Mouse (Mus musculus): ENCODE results near the gene Btbd6. TPM values are rescaled to one million over a fixed set of nuclear protein-coding genes. Genes with fewer than 3 reads are reported as not detected.

Btbd6 gene
- polyA plus RNA-seq, 1 experiment from 2014 or later: 27.9 TPM

GRCm38 (mm10) chr12:113000294-113001132, 24.2 kb downstream of the Btbd6 start, which contains the start of gene Brf1:
Gene Brf1 (minus strand): TSS chr12:113000704.
- H3K27me3 ChIP-seq (ENCODE audit: low read depth, poor library complexity, severe bottlenecking): no peaks in the 10 kb centered on the region
- H3K4me1 ChIP-seq: peaks cover 32% of the 10 kb centered on the region
- H3K9me3 ChIP-seq (replicated peaks): no peaks in the 10 kb centered on the region
- peak within 1 kb of the TSS; percentile 78 for H3K4me3 ChIP-seq
- peaks cover 25% of the 10 kb centered on the region for H3K36me3 ChIP-seq
- peak within 1 kb of the TSS; percentile 95 for H3K27ac ChIP-seq
- DNase-seq (ENCODE audit: low spot score): peak; percentile 93
- WGBS: under 1% methylated on average over 94 of the region's 96 CpGs

GRCm38 (mm10) chr12:113001133-113001474, 24.8 kb downstream of the Btbd6 start:
- H3K9me3 ChIP-seq (replicated peaks): no peaks in the 10 kb centered on the region
- WGBS: 5% methylated on average over 5 of the region's 5 CpGs
- no peaks in the 10 kb centered on the region for H3K27me3 ChIP-seq (ENCODE audit: low read depth, poor library complexity, severe bottlenecking)
- H3K27ac ChIP-seq: peak overlapping the region; percentile 95
- H3K4me3 ChIP-seq: peak overlapping the region; percentile 78
- peaks cover 32% of the 10 kb centered on the region for H3K4me1 ChIP-seq
- DNase-seq (ENCODE audit: low spot score): no peak
- peaks cover 19% of the 10 kb centered on the region for H3K36me3 ChIP-seq

DNA sequence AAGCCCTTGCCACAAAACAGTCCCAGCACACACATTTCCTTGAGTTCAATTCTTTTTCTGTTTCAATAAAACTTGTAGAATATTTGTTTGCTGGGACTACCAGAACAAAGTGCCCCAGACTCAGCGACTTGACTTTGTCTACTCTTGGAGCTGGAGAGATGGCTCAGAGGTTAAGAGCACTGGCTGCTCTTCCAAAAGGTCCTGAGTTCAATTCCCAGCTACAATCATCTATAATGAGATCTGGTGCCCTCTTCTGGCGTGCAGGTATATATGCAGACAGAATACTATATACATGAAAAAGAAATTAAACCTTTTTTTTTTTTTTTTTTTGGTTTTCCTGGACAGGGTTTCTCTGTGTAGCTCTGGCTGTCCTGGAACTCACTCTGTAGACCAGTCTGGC, 26.4 kb downstream of the Btbd6 start:
- DNase-seq (ENCODE audit: low spot score): no peak
- no peak overlapping the region for H3K4me3 ChIP-seq
- H3K27ac ChIP-seq: no peak overlapping the region
- no peaks in the 10 kb centered on the region for H3K9me3 ChIP-seq (replicated peaks)
- no peaks in the 10 kb centered on the region for H3K27me3 ChIP-seq (ENCODE audit: low read depth, poor library complexity, severe bottlenecking)
- H3K4me1 ChIP-seq: peaks cover 28% of the 10 kb centered on the region
- 37% methylated on average over 2 of the region's 2 CpGs for WGBS
- H3K36me3 ChIP-seq: peaks cover 5% of the 10 kb centered on the region; the same call in 1 of the 2 replicates

GRCm38 (mm10) chr12:113004011-113004410, 27.7 kb downstream of the Btbd6 start:
- no peak for DNase-seq (ENCODE audit: low spot score)
- 86% methylated on average over 8 of the region's 8 CpGs for WGBS

DNA sequence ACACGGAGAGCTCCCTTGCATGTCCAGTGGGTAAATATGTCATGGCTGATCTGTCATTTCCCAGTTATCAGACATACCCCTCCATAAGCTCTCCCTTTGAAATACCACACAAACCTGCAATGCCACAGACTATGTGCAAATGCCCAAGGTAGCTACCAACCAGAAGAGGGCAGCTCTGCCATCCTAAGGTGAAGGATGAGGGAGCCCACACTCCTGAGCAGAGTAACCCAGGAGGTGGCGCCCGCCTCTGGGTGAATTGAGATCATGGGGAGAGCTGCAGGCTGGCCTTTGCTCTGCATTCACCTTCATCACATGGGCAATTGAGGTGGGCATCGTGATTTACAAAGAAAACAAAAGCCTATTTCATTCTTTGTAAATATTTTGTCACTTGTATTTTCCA, 28.7 kb downstream of the Btbd6 start:
- WGBS: 30% methylated on average over 4 of the region's 4 CpGs
- Histone ChIP-seq H3K9me3 (replicated peaks) (no peaks in the 10 kb centered on the region), H3K4me3 (no peak overlapping the region), H3K27ac (no peak overlapping the region), H3K36me3 (no peaks in the 10 kb centered on the region), H3K4me1 (peaks cover 12% of the 10 kb centered on the region), H3K27me3 (ENCODE audit: low read depth, poor library complexity, severe bottlenecking) (no peaks in the 10 kb centered on the region)
- DNase-seq (ENCODE audit: low spot score): no peak

More at GRCm38 (mm10) chr12:113004011-113004410, 27.7 kb downstream of the Btbd6 start:
- Histone ChIP-seq H3K4me3 (no peak overlapping the region), H3K4me1 (peaks cover 19% of the 10 kb centered on the region), H3K27me3 (ENCODE audit: low read depth, poor library complexity, severe bottlenecking) (no peaks in the 10 kb centered on the region), H3K9me3 (replicated peaks) (no peaks in the 10 kb centered on the region), H3K36me3 (no peaks in the 10 kb centered on the region), H3K27ac (no peak overlapping the region)

GRCm38 (mm10) chr12:113011702-113012360, 35.5 kb downstream of the Btbd6 start:
- no peak overlapping the region for H3K4me3 ChIP-seq
- WGBS: 91% methylated on average over 6 of the region's 6 CpGs
- no peaks in the 10 kb centered on the region for H3K27me3 ChIP-seq (ENCODE audit: low read depth, poor library complexity, severe bottlenecking)
- peak overlapping the region; percentile 95 for H3K27ac ChIP-seq
- no peak for DNase-seq (ENCODE audit: low spot score)
- H3K4me1 ChIP-seq: peaks cover 40% of the 10 kb centered on the region
- no peaks in the 10 kb centered on the region for H3K9me3 ChIP-seq (replicated peaks)
- H3K36me3 ChIP-seq: no peaks in the 10 kb centered on the region

DNA sequence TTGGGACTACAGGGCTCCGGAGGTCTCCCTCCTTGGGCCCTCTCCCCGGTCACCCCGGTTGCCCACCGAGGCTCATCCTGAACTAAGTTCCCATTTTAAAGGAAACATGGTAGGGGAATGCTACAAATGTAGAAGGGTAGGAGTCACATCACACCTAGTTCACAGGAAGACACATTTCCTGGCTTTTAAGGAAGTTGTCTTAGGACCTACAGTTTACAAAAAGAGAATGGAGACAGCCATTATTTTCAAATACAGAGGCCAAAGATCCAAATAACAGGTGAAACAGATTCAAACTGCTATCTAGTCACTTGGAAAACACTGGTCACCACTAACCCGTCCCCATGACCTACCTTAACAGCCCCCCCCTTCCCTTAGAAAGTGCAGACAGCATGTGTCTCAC, 36.2 kb downstream of the Btbd6 start:
- 93% methylated on average over 5 of the region's 5 CpGs for WGBS
- DNase-seq (ENCODE audit: low spot score): no peak
- Histone ChIP-seq H3K9me3 (replicated peaks) (no peaks in the 10 kb centered on the region), H3K27me3 (ENCODE audit: low read depth, poor library complexity, severe bottlenecking) (no peaks in the 10 kb centered on the region), H3K27ac (peak overlapping the region; percentile 95), H3K36me3 (no peaks in the 10 kb centered on the region), H3K4me1 (peaks cover 42% of the 10 kb centered on the region), H3K4me3 (no peak overlapping the region)

- H3K4me1 ChIP-seq: peaks cover 42% of the 10 kb centered on the region
- 74% methylated on average over 3 of the region's 3 CpGs for WGBS
These were observed 36.8 kb downstream of the Btbd6 start for GRCm38 (mm10) chr12:113013021-113013491.

DNA sequence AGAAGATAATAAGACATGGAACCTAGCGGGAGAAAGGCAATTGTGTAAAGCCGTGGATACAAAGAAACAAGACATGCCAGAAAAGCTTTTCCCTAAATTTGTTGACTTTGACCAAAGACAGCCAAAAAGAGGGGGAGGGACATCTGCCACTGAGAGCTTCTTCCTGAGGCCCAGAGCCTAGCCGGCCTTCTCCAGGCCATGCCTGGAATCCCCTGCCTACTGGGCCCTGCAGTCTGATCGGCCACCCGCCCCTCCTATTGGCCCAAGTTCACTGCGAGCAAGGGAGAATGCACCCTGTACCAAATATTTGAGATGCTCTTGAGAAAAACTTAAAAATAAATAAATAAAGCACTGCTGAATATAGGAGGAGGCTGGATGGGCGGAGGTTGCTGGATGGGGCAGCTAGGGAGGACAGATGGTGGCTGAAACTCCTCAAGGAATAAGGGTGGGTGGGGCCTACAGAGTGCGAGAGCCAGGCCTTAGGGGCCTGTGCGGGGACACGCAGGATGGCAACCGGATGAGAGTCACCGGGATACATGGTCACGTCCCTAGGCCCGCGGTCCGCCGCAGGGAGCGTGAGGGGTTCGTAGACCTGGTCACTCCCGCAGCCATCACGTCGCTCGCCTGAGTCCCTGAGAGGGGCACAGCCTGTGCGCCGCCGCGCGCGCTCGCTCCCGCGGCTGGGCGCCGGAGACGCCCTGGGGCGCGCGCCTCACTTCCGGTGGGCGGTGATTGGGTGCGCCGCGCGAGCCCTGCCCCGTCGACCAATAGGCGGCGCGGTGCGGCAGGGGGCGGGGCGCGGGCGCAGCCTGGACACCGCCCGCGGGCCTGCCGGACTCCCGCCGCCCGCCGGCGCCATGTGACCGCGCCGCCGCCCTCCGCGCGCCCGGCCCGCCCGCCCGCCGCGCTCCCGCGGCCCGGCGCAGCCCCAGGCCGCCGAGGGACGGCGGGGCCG, 37.6 kb downstream of the Btbd6 start, which contains the start of gene Pacs2:
Gene Pacs2, plus strand, starts transcription at position 905 of the 955 bp plus-strand sequence.
- H3K36me3 ChIP-seq: no peaks in the 10 kb centered on the region
- H3K4me1 ChIP-seq: peaks cover 42% of the 10 kb centered on the region
- DNase-seq (ENCODE audit: low spot score): peak; percentile 95
- peak within 1 kb of the TSS; percentile 91 for H3K4me3 ChIP-seq
- H3K27me3 ChIP-seq (ENCODE audit: low read depth, poor library complexity, severe bottlenecking): no peaks in the 10 kb centered on the region
- no peaks in the 10 kb centered on the region for H3K9me3 ChIP-seq (replicated peaks)
- 10% methylated on average over 83 of the region's 85 CpGs for WGBS
- H3K27ac ChIP-seq: peak within 1 kb of the TSS; percentile 95

More at GRCm38 (mm10) chr12:113013021-113013491, 36.8 kb downstream of the Btbd6 start:
- Histone ChIP-seq H3K9me3 (replicated peaks) (no peaks in the 10 kb centered on the region), H3K27ac (peak overlapping the region; percentile 95), H3K36me3 (no peaks in the 10 kb centered on the region), H3K27me3 (ENCODE audit: low read depth, poor library complexity, severe bottlenecking) (no peaks in the 10 kb centered on the region), H3K4me3 (peak overlapping the region; percentile 91)
- peak; percentile 41 for DNase-seq (ENCODE audit: low spot score)

- Histone ChIP-seq H3K27ac (peak overlapping the region; percentile 92), H3K4me3 (peak overlapping the region; percentile 91), H3K27me3 (ENCODE audit: low read depth, poor library complexity, severe bottlenecking) (no peaks in the 10 kb centered on the region), H3K9me3 (replicated peaks) (no peaks in the 10 kb centered on the region), H3K36me3 (no peaks in the 10 kb centered on the region), H3K4me1 (peaks cover 42% of the 10 kb centered on the region)
- 1% methylated on average over 64 of the region's 64 CpGs for WGBS
- peak; percentile 74 for DNase-seq (ENCODE audit: low spot score)
These were observed 38.6 kb downstream of the Btbd6 start for GRCm38 (mm10) chr12:113014561-113015556.

DNA sequence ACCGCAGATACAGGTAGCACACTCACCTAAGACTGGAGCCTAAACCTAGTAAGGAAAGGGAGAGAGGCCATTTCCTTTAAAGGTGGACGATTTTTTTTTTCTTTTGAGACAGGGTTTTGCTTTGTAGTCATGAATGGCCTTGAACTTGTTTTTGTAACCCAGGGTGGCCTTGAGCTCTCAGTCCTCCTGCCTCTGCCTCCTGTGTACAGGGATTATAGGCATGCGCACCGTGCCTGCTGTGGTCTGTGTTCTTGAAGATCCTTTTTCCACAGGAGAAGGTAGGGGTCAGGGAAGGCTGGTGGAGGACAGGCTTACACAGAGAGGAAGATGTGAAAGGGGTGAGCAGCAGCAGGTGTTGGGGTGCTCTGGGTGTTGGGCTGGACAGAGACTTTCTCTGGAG, 39.7 kb downstream of the Btbd6 start:
- H3K4me3 ChIP-seq: 0 out of 2 replicates have a peak overlapping the region, but pooled peaks have one; percentile 91
- H3K36me3 ChIP-seq: peaks cover 3% of the 10 kb centered on the region; the same call in 1 of the 2 replicates
- no peak overlapping the region for H3K27ac ChIP-seq
- H3K9me3 ChIP-seq (replicated peaks): no peaks in the 10 kb centered on the region
- DNase-seq (ENCODE audit: low spot score): no peak
- H3K27me3 ChIP-seq (ENCODE audit: low read depth, poor library complexity, severe bottlenecking): no peaks in the 10 kb centered on the region
- WGBS: 86% methylated on average over 4 of the region's 4 CpGs
- H3K4me1 ChIP-seq: peaks cover 42% of the 10 kb centered on the region

All from limb, embryonic 10.5 days (tissue).